Mouse (Mus musculus): ENCODE measurements around the gene Gigyf1. TPM values are rescaled to one million over a fixed set of nuclear protein-coding genes. Genes with fewer than 3 reads are reported as not detected.

Gene Gigyf1
- polyA plus RNA-seq, 1 experiment: 24.4 TPM

DNA sequence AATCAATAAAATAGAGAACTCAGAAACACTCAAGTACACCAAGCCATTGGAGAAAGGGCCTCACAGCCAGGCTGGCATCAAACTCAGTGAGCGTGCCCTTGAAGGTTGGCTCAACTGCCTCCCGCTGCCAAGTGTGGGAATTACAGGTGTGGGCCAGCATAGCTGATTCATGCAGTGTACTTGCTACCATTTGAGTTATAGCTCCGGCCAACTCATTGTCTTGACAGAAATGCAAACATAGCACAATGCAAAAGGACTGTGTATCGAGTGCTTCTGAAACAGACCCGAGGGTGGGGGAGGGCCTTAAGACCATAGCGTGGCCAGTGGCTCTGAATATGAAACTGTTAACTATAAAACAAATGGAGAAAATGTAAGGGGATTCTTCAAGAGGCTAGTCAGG lies 14.3 kb upstream of the Gigyf1 start:
- 73% methylated on average over 6 of the region's 6 CpGs for WGBS
- Histone ChIP-seq H3K4me1 (ENCODE audit: control insufficient read depth, insufficient read depth, low read length) (no peaks in the 10 kb centered on the region), H3K4me3 (ENCODE audit: insufficient read depth, low read depth, low read length) (no peak overlapping the region), H3K27ac (ENCODE audit: insufficient read depth, low read depth, low read length) (no peak overlapping the region), H3K36me3 (ENCODE audit: control insufficient read depth, insufficient read depth, low read length) (no peaks in the 10 kb centered on the region), H3K27me3 (replicated peaks; ENCODE audit: control insufficient read depth, insufficient read depth, low read length) (no peaks in the 10 kb centered on the region)
- DNase-seq: no peak
- TF ChIP-seq CTCF (conservative IDR thresholded peaks at IDR 0.05; ENCODE audit: insufficient read depth, insufficient read length, low read depth, low read length): peak; percentile 28; the same call in 1 of the 2 replicates
- TF ChIP-seq POLR2A (IDR thresholded peaks at IDR 0.05; ENCODE audit: low read depth, low read length): no peak

DNA sequence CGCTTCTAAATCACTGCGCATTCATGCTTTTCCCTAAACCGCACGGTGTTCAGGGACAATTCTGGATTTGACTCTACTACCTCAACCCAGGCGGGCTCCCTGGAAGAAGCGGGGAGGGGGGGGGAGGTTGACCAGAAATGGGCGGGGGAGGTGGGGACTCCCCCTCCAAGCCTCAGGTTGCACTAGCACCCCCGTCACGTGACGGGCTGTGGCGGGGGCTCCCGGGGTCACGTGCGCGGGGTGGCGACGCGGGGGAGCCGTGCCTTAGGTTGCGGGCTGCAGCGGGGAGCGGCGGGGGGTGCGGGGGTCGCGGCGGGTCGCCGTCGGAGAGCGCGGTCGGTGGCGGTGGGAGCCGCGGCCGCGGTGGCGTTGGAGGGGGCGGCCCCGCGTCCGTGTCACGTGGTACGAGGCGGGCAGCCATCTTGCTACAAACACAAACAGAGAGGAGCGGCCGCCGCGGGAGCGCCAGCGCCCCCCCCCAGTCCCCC lies 8.3 kb upstream of the Gigyf1 start:
- Histone ChIP-seq H3K36me3 (ENCODE audit: control insufficient read depth, insufficient read depth, low read length) (no peaks in the 10 kb centered on the region), H3K27ac (ENCODE audit: insufficient read depth, low read depth, low read length) (peak overlapping the region; percentile 57), H3K4me1 (ENCODE audit: control insufficient read depth, insufficient read depth, low read length) (peaks cover 21% of the 10 kb centered on the region; the same call in 1 of the 2 replicates), H3K27me3 (replicated peaks; ENCODE audit: control insufficient read depth, insufficient read depth, low read length) (no peaks in the 10 kb centered on the region), H3K4me3 (ENCODE audit: insufficient read depth, low read depth, low read length) (peak overlapping the region; percentile 94)
- WGBS: under 1% methylated on average over 44 of the region's 52 CpGs
- TF ChIP-seq CTCF (conservative IDR thresholded peaks at IDR 0.05; ENCODE audit: insufficient read depth, insufficient read length, low read depth, low read length): no peak
- no peak for TF ChIP-seq POLR2A (IDR thresholded peaks at IDR 0.05; ENCODE audit: low read depth, low read length)
- peak; percentile 87 for DNase-seq

DNA sequence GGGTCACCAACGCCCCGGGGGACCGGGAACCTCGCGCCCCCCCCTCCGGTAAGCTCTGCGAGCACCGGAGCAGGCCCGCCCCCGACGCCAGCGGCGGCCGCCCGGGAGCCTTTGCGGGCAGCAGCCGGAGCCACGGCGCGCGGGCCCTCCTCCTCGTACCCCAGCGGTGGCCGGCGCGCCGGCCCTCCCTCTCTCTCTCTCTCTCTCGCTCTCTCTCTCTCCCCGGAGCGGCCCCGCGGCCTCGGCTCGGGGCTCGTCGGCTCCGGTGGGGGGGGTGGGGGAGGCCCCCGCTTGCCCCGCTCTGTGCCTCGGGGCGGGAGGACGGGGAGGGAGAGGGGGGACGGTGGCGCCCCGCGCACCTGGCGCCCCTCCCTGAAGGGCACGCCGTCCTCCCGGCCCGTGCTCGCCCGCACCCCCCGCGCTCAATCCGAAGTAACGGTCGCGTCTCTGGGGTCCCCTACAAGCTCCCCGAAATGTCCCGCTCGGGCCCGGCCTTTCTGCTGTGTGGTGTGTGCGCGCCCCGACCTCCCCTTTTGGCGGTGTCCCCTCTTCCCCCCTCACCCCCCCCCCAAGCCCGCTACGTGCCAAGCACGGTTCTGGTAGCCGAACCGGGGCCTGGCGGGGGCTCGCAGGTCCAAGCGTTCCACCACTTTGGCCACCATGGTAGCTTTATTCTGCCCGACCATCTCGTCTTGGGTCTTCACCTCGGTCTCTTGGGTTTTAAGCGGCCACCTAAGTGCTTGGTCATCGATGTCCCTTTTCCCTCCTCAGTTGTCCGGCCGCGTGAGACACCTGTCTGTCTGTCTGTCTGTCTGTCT lies 7.6 kb upstream of the Gigyf1 start:
- Histone ChIP-seq H3K4me3 (ENCODE audit: insufficient read depth, low read depth, low read length) (peak overlapping the region; percentile 94), H3K27me3 (replicated peaks; ENCODE audit: control insufficient read depth, insufficient read depth, low read length) (no peaks in the 10 kb centered on the region), H3K36me3 (ENCODE audit: control insufficient read depth, insufficient read depth, low read length) (no peaks in the 10 kb centered on the region), H3K4me1 (ENCODE audit: control insufficient read depth, insufficient read depth, low read length) (peaks cover 23% of the 10 kb centered on the region; the same call in 1 of the 2 replicates), H3K27ac (ENCODE audit: insufficient read depth, low read depth, low read length) (no peak overlapping the region)
- 1% methylated on average over 63 of the region's 83 CpGs for WGBS
- no peak for TF ChIP-seq CTCF (conservative IDR thresholded peaks at IDR 0.05; ENCODE audit: insufficient read depth, insufficient read length, low read depth, low read length)
- TF ChIP-seq POLR2A (IDR thresholded peaks at IDR 0.05; ENCODE audit: low read depth, low read length): no peak
- DNase-seq: no peak

DNA sequence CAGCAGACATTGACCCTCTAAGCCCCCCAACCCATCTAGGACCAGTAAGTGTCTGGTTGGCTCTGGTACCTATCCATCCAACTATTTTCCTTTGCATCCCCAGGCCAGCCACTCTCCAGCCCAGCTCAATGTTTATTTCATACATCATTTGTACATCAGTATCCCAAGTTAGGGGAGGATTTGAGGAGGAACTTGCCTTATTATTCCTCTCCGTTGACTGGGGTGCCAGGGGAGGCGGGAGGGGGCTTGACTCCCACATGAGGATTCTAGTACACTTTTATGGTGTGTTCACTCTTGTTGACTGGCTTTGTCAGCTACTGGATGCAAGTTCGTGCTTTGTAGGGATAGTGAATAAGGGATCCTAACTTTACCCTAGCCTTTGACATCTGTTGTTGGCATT lies 6.6 kb upstream of the Gigyf1 start:
- H3K27ac ChIP-seq (ENCODE audit: insufficient read depth, low read depth, low read length): no peak overlapping the region
- H3K36me3 ChIP-seq (ENCODE audit: control insufficient read depth, insufficient read depth, low read length): no peaks in the 10 kb centered on the region
- peaks cover 23% of the 10 kb centered on the region; the same call in 1 of the 2 replicates for H3K4me1 ChIP-seq (ENCODE audit: control insufficient read depth, insufficient read depth, low read length)
- WGBS: 49% methylated on average over 3 of the region's 3 CpGs
- H3K4me3 ChIP-seq (ENCODE audit: insufficient read depth, low read depth, low read length): no peak overlapping the region
- TF ChIP-seq POLR2A (IDR thresholded peaks at IDR 0.05; ENCODE audit: low read depth, low read length): no peak
- no peak for TF ChIP-seq CTCF (conservative IDR thresholded peaks at IDR 0.05; ENCODE audit: insufficient read depth, insufficient read length, low read depth, low read length)
- H3K27me3 ChIP-seq (replicated peaks; ENCODE audit: control insufficient read depth, insufficient read depth, low read length): no peaks in the 10 kb centered on the region
- DNase-seq: no peak

DNA sequence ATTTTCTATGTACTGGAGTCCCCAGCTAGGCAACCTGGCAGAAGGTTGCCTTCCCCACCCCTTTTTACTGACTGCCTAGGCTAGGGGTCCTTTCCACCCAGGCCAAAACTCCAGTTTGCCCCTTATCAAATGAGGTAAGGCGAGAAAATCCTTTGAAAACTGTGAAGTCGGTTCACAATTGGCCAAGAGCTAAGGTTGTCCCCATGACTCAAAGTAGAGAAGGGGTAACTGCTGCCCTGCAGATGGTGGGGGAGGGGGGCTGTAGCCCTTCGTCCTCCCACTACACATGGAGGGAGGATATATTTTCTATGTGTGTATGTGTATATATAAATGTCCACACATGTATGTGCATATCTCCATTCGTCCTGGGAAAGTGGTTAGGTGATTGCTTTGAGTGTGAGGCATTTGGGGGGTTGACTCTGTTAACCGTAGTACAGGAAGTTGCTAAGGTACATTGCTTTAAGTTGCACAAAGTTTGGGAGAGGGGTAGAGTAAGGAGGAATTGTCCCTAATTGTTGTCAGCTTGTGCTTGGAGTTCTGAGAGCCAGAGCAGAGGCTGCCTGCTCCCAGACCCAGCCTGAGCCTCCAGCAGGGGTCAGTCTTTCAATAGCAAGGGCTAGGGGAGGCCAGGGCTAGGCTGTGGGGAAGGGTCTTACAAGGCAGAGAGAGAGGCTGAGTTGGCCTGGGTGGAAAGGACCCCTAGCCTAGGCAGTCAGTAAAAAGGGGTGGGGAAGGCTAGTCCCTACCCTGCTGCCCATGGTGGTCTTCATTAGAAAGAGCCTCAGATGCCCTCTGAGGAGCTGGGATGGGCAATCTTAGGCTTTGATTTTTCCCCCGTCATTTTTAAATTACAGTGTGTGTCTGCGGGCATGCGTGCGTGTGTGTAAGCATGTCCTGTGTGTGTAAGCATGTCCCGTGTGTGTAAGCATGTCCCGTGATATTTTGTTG lies 5.2 kb upstream of the Gigyf1 start:
- H3K4me1 ChIP-seq (ENCODE audit: control insufficient read depth, insufficient read depth, low read length): peaks cover 23% of the 10 kb centered on the region; the same call in 1 of the 2 replicates
- WGBS: 75% methylated on average over 11 of the region's 11 CpGs
- no peak overlapping the region for H3K27ac ChIP-seq (ENCODE audit: insufficient read depth, low read depth, low read length)
- no peak for DNase-seq
- TF ChIP-seq CTCF (conservative IDR thresholded peaks at IDR 0.05; ENCODE audit: insufficient read depth, insufficient read length, low read depth, low read length) (peak; percentile 61), POLR2A (IDR thresholded peaks at IDR 0.05; ENCODE audit: low read depth, low read length) (no peak)
- H3K4me3 ChIP-seq (ENCODE audit: insufficient read depth, low read depth, low read length): no peak overlapping the region
- H3K27me3 ChIP-seq (replicated peaks; ENCODE audit: control insufficient read depth, insufficient read depth, low read length): no peaks in the 10 kb centered on the region
- H3K36me3 ChIP-seq (ENCODE audit: control insufficient read depth, insufficient read depth, low read length): no peaks in the 10 kb centered on the region

DNA sequence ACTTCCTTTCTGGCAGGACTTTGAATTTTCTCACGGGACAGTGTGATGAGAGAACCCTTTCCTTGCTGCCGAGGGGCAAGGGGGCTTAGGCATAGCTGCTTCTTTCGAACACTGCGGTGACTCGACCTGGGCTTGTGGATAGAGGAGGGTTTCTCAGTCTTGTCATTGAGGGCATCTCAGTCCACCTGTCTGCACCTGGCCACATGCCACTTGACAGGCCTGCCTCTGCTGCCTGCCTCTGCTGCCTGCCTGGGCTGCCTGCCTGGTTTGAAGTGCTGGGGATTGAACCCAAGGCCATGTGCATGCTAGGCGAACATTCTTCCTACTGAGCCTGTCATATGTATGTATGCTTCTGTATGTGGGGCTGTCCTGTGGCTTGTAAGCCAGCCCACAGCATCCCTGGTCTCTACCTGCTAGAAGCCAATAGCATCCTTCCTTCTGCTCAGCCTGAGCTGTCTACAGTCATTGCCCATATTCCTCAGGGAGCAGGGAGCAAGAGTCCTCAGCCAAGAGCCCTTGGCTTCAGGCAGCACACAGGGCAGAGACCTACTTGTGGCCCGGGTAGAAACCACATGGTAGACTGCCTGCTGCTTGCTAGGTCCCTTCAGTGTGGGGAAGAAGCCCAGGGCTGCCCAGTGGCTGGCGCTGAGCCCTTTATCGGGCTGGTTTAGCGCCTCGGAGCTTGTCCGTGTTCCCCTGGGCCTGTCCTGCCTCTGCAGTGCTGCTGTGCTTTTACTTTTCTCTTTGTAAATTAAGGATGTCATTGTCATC lies 4.2 kb upstream of the Gigyf1 start:
- WGBS: 68% methylated on average over 12 of the region's 12 CpGs
- Histone ChIP-seq H3K27me3 (replicated peaks; ENCODE audit: control insufficient read depth, insufficient read depth, low read length) (no peaks in the 10 kb centered on the region), H3K4me1 (ENCODE audit: control insufficient read depth, insufficient read depth, low read length) (peaks cover 23% of the 10 kb centered on the region; the same call in 1 of the 2 replicates), H3K27ac (ENCODE audit: insufficient read depth, low read depth, low read length) (no peak overlapping the region), H3K4me3 (ENCODE audit: insufficient read depth, low read depth, low read length) (no peak overlapping the region), H3K36me3 (ENCODE audit: control insufficient read depth, insufficient read depth, low read length) (no peaks in the 10 kb centered on the region)
- TF ChIP-seq CTCF (conservative IDR thresholded peaks at IDR 0.05; ENCODE audit: insufficient read depth, insufficient read length, low read depth, low read length): no peak
- no peak for TF ChIP-seq POLR2A (IDR thresholded peaks at IDR 0.05; ENCODE audit: low read depth, low read length)
- DNase-seq: no peak

Measured in kidney, adult 2 months (tissue).